Mouse (Mus musculus): ENCODE results near the gene Tmem94. TPM values are rescaled to one million over a fixed set of nuclear protein-coding genes. Genes with fewer than 3 reads are reported as not detected.

The Tmem94 gene
- polyA plus RNA-seq, 1 experiment = 42.0 TPM

DNA sequence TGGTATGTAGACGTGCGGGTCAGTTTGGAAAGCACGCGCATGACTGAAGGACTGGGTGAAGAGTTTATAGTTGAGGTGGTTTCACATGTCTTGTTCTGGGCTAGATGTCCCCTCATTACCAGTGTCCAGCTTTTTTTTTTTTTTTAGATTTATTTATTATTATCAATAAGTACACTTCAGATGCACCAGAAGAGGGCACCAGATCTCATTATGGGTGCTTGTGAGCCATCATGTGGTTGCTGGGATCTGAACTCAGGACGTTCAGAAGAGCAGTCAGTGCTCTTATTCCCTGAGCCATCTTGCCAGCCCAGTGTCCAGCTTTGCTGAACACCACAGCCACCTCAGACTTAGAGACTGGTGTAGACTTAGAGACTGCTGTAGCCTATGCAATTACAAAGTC is 52.1 kb downstream of the Tmem94 start:
- Histone ChIP-seq H3K4me3 (ENCODE audit: extremely low read depth, insufficient read depth, insufficient read length) (no peak overlapping the region), H3K27ac (ENCODE audit: insufficient read depth, low read length) (no peak overlapping the region), H3K4me1 (ENCODE audit: control insufficient read depth, insufficient read depth, insufficient read length) (peaks cover 10% of the 10 kb centered on the region), H3K27me3 (ENCODE audit: control insufficient read depth, insufficient read depth, low read length) (no peaks in the 10 kb centered on the region), H3K36me3 (ENCODE audit: control insufficient read depth, insufficient read depth, low read length) (no peaks in the 10 kb centered on the region; the same call in 1 of the 2 replicates)
- WGBS = 83% methylated on average over 5 of the region's 5 CpGs
- DNase-seq (ENCODE audit: low read depth in 1 of 2, low spot score in 2 of 2) = no peak
- TF ChIP-seq CTCF (IDR thresholded peaks at IDR 0.05; ENCODE audit: extremely low read depth, insufficient read depth, insufficient read length, insufficient replicate concordance) (no peak), POLR2A (IDR thresholded peaks at IDR 0.05; ENCODE audit: low read depth, low read length) (no peak)

DNA sequence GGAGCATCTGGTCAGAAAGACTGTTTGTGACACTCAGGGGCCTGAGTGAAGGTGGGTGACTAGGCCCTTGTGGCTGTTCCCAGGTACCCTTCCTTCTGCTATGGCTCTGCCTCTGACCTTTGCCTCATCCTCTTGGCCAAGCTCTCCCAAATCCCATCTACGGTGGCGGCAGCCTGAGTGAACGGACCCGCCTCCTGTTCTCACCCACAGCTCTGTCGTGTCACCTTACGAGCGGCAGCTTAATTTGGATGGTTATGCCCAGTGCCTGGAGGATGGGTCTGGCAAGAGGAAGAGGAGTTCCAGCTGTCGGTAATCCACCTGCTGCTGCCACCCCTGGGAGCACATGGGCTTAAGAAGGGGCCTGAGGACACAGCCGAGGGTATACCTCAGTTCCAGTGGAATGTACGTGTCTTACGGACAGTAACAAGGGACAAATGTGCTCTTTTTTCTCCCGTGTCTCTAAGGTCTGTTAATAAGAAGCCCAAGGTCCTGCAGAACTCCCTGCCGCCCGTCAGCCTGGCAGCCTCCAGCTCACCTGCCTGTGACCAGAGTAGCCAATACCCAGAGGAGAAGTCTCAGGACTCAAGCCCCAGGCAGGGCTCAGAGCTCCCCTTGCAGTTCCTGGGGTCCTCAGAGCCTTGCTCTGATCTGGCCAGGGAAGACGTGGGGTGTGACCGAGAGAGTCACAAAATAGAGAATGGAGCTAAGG is 54.8 kb downstream of the Tmem94 start:
- Histone ChIP-seq H3K27me3 (ENCODE audit: control insufficient read depth, insufficient read depth, low read length) (no peaks in the 10 kb centered on the region; the same call in 1 of the 2 replicates), H3K36me3 (ENCODE audit: control insufficient read depth, insufficient read depth, low read length) (no peaks in the 10 kb centered on the region; the same call in none of the 2 replicates), H3K4me1 (ENCODE audit: control insufficient read depth, insufficient read depth, insufficient read length) (peaks cover 8% of the 10 kb centered on the region), H3K4me3 (ENCODE audit: extremely low read depth, insufficient read depth, insufficient read length) (no peak overlapping the region), H3K27ac (ENCODE audit: insufficient read depth, low read length) (no peak overlapping the region)
- no peak for DNase-seq (ENCODE audit: low read depth in 1 of 2, low spot score in 2 of 2)
- no peak for TF ChIP-seq POLR2A (IDR thresholded peaks at IDR 0.05; ENCODE audit: low read depth, low read length)
- TF ChIP-seq CTCF (IDR thresholded peaks at IDR 0.05; ENCODE audit: extremely low read depth, insufficient read depth, insufficient read length, insufficient replicate concordance) = no peak
- WGBS = 95% methylated on average over 16 of the region's 16 CpGs

DNA sequence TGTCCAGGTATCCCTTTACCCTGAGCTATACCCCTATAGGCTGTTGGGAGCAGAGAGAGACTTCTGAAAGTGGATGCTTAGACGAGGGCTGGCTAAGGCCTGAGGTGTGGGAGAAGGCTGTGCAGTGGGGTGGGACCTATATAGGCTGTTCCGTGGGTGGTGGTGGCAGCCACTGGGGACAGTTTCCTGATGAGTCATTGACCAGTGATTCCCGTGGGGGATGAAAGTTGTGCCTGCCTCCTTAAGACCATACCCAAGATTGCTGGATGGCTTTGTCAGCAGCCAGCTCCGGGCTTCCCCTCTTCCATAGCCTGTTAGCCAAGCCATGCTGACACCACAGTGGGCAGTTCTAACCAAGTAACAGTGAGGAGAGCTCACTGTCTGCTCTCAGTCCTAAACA is 55.8 kb downstream of the Tmem94 start:
- TF ChIP-seq CTCF (IDR thresholded peaks at IDR 0.05; ENCODE audit: extremely low read depth, insufficient read depth, insufficient read length, insufficient replicate concordance) (no peak), POLR2A (IDR thresholded peaks at IDR 0.05; ENCODE audit: low read depth, low read length) (no peak)
- Histone ChIP-seq H3K27me3 (ENCODE audit: control insufficient read depth, insufficient read depth, low read length) (no peaks in the 10 kb centered on the region; the same call in 1 of the 2 replicates), H3K4me3 (ENCODE audit: extremely low read depth, insufficient read depth, insufficient read length) (no peak overlapping the region), H3K27ac (ENCODE audit: insufficient read depth, low read length) (no peak overlapping the region), H3K4me1 (ENCODE audit: control insufficient read depth, insufficient read depth, insufficient read length) (peaks cover 4% of the 10 kb centered on the region), H3K36me3 (ENCODE audit: control insufficient read depth, insufficient read depth, low read length) (no peaks in the 10 kb centered on the region; the same call in none of the 2 replicates)
- DNase-seq (ENCODE audit: low read depth in 1 of 2, low spot score in 2 of 2) = no peak
- 64% methylated on average over 4 of the region's 4 CpGs for WGBS

DNA sequence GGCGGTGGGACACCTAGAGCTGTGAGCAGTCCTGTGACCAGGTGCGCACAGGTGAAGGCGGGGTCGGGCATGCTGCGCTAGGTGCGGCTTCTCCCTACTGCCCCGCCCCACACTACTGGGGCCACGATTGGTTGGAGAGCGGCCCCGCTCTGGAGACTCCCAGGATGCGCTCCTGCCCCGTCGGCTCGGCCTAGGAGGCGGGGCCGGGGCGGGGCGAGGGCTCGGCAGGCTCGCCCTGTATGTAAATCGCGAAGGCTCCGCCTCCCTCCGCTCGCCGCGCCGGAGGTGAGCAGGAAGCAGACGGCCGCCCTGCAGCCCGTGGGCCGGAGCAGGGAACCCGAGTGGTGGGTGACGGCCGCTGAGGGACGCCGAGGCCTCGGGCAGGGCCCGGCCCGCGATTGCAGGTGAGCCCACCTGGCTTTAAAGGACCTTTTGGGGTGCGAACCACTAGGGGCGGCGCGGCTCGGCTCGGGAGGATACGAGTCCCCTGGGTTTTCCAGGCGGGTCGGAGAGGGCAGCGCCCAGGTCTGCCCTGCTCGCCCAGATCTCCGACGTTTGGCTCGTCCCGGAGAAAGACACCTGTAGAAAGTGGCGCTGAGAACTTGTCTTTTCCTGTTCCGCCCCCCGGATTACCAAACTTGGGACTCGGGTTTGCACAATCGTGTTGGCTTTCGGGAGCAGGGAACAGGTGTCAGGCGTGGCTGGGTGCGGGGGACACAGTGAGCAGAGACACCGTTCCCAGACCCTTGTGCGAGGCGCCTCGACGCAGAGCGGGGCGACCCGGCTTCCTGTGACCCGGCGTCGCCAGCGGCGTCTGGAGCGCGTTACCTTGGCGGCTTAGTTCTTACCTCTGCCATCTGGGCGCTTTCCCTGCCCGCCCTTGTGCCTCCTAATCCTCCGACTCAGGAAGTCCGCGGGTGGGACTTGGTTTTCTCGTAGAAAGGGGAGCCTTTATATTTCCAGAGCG is 58.8 kb downstream of the Tmem94 start, which contains the start of gene Llgl2:
TSS of gene Llgl2 (plus strand) at position 276 of the 967 bp plus-strand sequence.
- TF ChIP-seq POLR2A (IDR thresholded peaks at IDR 0.05; ENCODE audit: low read depth, low read length) (peak; percentile 71; the same call in 1 of the 2 replicates), CTCF (IDR thresholded peaks at IDR 0.05; ENCODE audit: extremely low read depth, insufficient read depth, insufficient read length, insufficient replicate concordance) (no peak)
- 1% methylated on average over 87 of the region's 87 CpGs for WGBS
- H3K4me3 ChIP-seq (ENCODE audit: extremely low read depth, insufficient read depth, insufficient read length) = peak within 1 kb of the TSS; percentile 80
- H3K27me3 ChIP-seq (ENCODE audit: control insufficient read depth, insufficient read depth, low read length) = no peaks in the 10 kb centered on the region; the same call in 1 of the 2 replicates
- peaks cover 4% of the 10 kb centered on the region for H3K4me1 ChIP-seq (ENCODE audit: control insufficient read depth, insufficient read depth, insufficient read length)
- no peaks in the 10 kb centered on the region; the same call in 1 of the 2 replicates for H3K36me3 ChIP-seq (ENCODE audit: control insufficient read depth, insufficient read depth, low read length)
- peak; percentile 53 to 87 for DNase-seq (ENCODE audit: low read depth in 1 of 2, low spot score in 2 of 2)
- H3K27ac ChIP-seq (ENCODE audit: insufficient read depth, low read length) = peak within 1 kb of the TSS; percentile 60

DNA sequence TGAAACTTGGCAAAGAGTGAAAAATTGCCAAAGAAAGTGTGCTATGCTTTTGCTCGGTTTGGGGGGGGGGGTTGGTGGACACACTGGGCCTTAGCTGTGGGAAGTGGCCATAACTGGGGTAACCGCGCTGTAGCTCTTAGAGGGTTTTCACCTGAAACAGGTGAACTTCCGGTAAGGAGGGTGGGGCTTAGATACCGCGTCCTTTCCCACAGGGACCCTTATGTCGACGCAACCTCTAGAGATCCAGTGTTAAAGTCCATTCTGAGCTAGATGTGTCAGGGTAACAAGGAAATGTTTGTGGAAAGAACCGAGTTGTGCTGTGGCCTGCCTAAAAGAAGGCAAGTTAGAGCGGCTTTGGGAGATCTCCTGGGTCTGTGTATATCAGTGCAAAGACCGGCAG is 59.6 kb downstream of the Tmem94 start:
- TF ChIP-seq POLR2A (IDR thresholded peaks at IDR 0.05; ENCODE audit: low read depth, low read length) (no peak), CTCF (IDR thresholded peaks at IDR 0.05; ENCODE audit: extremely low read depth, insufficient read depth, insufficient read length, insufficient replicate concordance) (no peak)
- DNase-seq (ENCODE audit: low read depth in 1 of 2, low spot score in 2 of 2) = no peak
- Histone ChIP-seq H3K27ac (ENCODE audit: insufficient read depth, low read length) (no peak overlapping the region), H3K36me3 (ENCODE audit: control insufficient read depth, insufficient read depth, low read length) (no peaks in the 10 kb centered on the region; the same call in 1 of the 2 replicates), H3K4me1 (ENCODE audit: control insufficient read depth, insufficient read depth, insufficient read length) (peaks cover 4% of the 10 kb centered on the region), H3K27me3 (ENCODE audit: control insufficient read depth, insufficient read depth, low read length) (no peaks in the 10 kb centered on the region; the same call in 1 of the 2 replicates), H3K4me3 (ENCODE audit: extremely low read depth, insufficient read depth, insufficient read length) (peak overlapping the region; percentile 80; the same call in 1 of the 2 replicates)
- WGBS = 29% methylated on average over 11 of the region's 11 CpGs

DNA sequence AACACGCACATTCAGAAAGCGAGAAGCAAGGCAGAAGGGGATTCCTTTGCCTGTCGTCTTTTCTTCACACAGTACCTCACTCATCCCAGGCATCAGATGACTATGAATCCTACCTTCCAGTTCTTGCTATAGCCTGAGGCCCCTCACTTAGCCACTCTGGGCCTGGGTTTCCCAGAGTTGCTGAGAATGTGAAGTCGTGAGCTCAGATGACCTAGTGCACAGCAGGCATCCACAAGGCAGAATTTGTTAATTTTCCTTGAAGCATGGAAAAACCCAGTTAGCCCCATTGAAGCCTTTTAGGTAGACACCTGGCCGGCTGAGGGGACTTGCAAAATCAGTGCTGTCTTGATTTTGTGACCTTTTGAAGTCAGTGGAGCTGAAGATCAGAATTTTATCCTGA is 61.3 kb downstream of the Tmem94 start:
- TF ChIP-seq POLR2A (IDR thresholded peaks at IDR 0.05; ENCODE audit: low read depth, low read length) = no peak
- TF ChIP-seq CTCF (IDR thresholded peaks at IDR 0.05; ENCODE audit: extremely low read depth, insufficient read depth, insufficient read length, insufficient replicate concordance) = no peak
- Histone ChIP-seq H3K4me1 (ENCODE audit: control insufficient read depth, insufficient read depth, insufficient read length) (peaks cover 4% of the 10 kb centered on the region), H3K27me3 (ENCODE audit: control insufficient read depth, insufficient read depth, low read length) (no peaks in the 10 kb centered on the region; the same call in 1 of the 2 replicates), H3K4me3 (ENCODE audit: extremely low read depth, insufficient read depth, insufficient read length) (no peak overlapping the region), H3K36me3 (ENCODE audit: control insufficient read depth, insufficient read depth, low read length) (no peaks in the 10 kb centered on the region; the same call in 1 of the 2 replicates), H3K27ac (ENCODE audit: insufficient read depth, low read length) (no peak overlapping the region)
- 89% methylated on average over 5 of the region's 5 CpGs for whole genome bisulfite sequencing
- DNase-seq (ENCODE audit: low read depth in 1 of 2, low spot score in 2 of 2) = no peak
